Mouse (Mus musculus) thymus, adult 2 months (tissue): Measurements from ENCODE around the gene Ncbp1.

Source experiments
- CTCF ChIP-seq: fragments of 200-500 bp; IDR thresholded peaks from 2 replicates; pipeline ENCODE4 v1.5.1; 2012; ENCODE audit warnings: mild to moderate bottlenecking, control low read depth, low read length, moderate library complexity, borderline replicate concordance; ENCODE audit not compliant: control insufficient read depth, poor library complexity, insufficient read depth; ENCODE audit errors: extremely low read depth
- POLR2A ChIP-seq: fragments of 200-500 bp; IDR thresholded peaks from 2 replicates; pipeline ENCODE4 v1.6.1; 2012; ENCODE audit warnings: mild to moderate bottlenecking, low read length, control low read depth, moderate library complexity; ENCODE audit not compliant: control insufficient read depth, poor library complexity, insufficient read depth; ENCODE audit errors: extremely low read depth

- TF ChIP-seq CTCF (no peak), POLR2A (no peak)
Observed at GRCm38 (mm10) chr4:46176313-46176712, 37.9 kb downstream of the Ncbp1 start.
